Mouse (Mus musculus): ENCODE data around the gene Thap12.
A peak's percentile ranks its signal among the peaks of the same experiment; 100 is the strongest.

Gene Thap12

DNA sequence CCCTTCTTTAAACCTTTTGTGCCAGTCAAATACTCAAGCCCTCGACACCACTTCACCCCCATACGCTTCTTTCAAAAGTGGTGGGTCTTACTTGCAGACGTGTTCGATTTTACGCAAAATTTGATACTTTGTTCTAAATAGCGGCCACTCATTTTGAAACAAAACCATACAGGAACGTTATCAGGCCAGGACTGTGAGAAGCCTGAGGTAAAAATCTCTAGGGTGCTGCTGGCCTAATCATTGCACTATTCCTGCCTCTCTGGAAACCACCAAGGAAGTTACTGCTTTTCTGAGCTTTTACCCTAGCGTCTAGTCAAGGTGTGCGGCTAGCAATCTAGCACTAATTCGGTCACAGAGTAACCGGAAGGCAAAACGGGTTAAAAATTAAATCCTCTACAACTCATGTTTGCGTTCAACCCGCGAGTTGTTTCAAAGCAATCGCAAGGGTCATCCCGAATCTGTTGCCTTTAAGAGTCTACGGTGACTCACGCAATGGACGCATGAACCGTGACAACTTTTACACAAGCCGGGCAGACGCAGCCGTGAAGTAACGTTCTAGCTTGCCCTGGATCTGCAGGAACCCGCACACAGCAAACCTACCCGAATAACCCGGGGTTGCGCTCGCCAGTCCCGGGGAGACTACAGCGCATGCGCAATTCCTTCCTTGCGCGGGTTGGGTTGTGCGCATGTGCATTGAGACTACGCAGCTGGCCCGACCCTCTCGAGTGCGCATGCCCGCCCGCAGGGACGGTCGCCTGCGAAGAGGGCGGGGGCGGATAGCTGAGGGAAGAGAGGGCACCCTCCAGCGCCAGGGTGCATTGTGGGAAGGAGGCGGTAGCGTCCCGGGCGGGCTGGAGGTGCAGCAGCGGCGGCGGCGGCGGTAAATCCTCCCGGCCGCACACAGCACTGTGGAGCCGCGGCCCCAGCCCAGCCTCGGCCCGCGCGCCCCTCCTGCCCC is at the start of gene Thap12:
Gene Thap12, plus strand, starts transcription at position 821 of the 958 bp plus-strand sequence.
- peak; percentile 99 for DNase-seq (ENCODE audit: low read depth)

DNA sequence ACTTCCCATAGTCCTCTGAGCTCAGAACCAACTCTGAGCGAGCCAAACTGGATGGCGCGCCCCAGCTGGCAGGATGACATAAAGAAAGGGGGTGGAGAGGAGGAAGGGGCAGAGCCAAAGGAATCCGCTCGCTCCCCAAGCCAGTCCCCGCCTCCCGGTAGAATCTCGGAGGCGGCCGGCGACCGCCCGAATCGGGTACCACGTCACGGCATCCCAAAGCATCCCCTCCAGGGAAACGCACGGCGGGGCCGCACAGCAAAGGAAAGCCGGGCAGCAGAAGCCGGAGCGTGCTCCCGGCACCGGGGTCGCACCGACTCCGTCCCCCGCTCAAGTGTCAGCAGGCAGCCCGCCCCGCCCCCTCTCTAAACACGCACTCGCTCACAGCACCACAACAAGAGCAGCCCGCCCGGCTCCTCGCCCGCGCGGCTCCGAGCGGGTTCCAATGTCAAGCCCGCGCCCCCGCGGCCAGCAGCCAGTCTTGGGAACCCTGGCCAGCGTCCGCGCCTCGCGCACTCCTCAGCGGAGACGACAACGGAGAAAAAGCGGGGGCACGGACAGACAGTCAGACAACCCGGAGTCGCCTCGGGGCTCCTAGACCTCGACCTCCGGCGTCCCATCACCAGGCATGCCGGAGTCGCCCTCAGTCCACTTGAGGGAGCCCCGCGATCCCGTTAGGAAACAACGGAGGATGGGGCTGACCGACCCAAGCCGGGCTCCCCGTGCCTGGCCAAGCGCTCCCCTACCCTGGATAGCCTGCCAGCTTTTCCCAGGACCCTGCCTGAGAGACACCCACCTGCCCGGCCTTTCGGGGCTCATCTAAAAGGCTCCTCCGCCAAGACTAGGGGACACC is 47.0 kb upstream of the Thap12 start:
- peak; percentile 82 for DNase-seq (ENCODE audit: low read depth)

DNA sequence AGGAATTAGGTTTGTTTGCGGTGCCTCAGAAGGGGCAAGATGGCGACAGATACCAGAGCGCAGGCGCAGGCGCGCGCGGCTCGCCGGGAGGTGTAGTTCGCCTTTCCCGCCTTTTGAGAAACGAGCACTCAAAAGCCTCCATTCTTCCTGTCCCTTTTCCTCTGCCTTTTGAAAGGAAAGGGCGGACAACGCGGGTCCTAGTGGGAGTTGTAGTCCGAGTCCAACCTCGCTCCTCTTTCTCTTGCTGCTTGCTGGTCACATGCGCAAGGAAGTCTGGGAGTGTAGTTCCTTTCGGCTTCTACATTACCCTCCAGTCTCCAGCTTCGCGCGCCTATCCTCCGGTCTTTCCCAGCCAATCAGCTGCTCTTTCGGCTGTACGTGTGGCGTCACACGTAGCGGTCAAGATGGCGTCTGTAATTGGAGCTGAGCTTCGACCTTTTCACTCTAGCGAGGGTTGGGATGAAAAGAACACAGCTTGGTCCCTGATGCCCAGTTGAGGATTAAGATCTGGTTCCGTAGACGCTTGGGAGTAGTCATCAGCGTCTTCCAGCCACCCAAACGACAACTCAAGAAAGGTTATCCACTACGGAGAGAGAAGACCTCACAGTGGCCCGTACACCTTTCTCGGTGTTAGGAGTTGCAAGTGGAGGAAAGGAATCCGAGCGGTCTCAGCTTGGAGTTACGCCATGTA is 46.2 kb upstream of the Thap12 start, which contains the start of gene Emsy:
Gene Emsy, minus strand, starts transcription at position 253 of the 691 bp plus-strand sequence.
- peak; percentile 96 for DNase-seq (ENCODE audit: low read depth)

DNA sequence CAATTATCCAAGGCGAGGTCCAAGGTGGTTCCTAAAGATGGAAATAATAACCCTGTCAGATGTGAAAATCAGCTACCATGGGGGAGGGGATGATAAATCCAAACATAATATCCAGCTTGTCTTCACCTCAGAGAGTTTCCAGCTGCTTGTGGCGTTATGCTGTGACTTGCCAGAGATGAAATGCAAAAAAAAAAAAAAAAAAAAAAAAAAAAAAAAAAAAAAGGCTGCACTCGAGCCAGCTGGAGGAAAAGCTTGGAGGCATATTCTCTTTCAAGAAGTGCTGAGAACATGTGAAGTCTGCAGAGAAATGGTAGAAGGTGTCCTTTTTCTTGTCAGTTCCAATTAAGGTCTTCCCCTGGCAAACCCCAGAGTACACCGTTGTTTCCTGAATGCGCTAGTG is 37.7 kb upstream of the Thap12 start:
- DNase-seq (ENCODE audit: low read depth) = no peak

DNA sequence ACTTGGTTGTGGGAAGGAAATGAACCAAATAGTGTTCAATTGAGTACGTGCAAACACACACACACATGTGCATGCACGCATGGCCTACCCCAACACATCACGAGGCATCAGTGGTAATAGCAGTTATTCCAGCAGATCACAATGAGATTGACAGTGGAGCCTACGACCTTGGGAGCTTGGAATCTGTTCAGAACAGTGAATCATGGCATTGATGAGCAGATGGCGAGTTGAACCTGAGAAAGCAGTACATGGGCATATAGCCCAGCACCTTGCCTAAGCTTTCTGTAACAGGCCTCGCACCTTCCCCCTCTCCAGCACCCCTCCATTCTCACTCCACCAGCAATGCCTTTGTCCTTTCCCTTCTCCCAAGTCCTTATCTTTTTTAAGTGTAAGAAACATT is 37.2 kb upstream of the Thap12 start:
- DNase-seq (ENCODE audit: low read depth) = no peak

DNA sequence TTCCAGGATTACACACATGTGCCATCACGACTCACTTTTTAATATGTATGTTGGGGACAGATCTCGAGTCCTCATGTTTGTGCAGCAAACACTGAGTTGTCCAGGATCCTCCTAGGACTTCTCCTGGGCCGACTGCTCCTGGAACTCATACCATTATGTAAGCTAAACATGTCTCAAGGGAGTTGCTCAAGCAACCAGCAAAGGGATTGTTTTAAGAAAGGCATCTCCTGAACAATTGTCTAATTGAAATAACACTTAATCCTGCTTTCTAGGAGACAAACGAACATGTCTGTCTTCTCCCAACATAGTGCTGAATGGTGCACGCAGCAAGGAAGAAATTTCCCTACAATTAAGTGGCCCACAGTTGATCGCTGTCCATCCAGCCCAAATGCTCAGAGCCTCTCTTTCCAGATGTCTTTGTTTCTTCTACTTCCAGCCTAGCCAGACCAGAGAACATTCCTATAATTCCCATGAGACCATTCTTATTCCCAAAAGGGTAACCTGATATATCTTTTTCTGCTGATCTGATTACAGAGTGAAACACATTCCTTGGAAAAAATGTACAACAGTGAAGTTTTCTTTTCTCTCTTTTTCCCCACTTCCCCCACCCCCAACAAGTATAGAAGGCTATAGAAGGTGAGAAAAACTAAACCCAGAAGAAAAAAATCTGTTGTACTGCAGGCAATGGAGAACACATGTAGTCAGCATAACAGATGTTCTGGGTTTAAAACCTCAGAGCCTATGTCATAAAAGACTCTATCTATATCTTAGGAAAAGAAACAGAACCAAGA is 34.8 kb upstream of the Thap12 start:
- DNase-seq (ENCODE audit: low read depth) = no peak

DNA sequence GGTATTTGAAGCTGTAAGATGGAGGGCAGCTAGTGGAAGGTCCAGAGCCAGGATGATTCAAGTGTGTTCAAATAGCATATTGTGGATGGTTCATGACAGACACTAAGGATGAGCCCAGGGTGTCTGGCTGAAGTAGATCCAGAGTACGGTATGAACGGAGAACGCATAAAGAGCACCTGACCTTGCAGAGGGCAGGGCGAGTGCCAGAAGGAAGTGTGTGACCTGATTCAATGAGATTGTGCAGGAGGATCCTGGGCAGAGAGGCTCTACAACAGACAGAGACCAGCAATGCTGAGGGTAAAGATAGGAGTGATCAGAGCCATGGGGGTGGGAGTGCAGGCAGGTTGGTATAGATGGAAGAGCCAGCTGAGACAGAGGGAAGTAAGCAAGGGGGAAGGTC is 32.1 kb upstream of the Thap12 start:
- DNase-seq (ENCODE audit: low read depth) = no peak

DNA sequence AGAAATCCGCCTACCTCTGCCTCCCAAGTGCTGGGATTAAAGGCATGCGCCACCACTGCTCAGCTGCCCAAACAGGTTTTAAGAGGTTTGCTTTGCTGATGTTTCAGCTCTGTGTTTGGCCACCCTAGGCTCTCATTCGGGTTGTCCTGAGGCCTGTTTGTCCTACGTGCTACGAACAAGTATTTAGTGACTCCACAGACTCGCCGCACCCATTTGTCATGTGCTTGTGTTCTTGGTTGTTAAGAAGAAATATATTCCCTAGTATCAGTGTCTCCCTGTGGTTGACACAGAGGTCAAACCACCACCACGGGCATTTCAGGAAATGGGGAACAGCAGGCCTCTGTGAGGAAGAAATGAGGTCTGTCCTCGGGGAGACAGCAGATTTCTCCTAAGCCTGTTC is 31.5 kb upstream of the Thap12 start:
- DNase-seq (ENCODE audit: low read depth) = no peak

DNA sequence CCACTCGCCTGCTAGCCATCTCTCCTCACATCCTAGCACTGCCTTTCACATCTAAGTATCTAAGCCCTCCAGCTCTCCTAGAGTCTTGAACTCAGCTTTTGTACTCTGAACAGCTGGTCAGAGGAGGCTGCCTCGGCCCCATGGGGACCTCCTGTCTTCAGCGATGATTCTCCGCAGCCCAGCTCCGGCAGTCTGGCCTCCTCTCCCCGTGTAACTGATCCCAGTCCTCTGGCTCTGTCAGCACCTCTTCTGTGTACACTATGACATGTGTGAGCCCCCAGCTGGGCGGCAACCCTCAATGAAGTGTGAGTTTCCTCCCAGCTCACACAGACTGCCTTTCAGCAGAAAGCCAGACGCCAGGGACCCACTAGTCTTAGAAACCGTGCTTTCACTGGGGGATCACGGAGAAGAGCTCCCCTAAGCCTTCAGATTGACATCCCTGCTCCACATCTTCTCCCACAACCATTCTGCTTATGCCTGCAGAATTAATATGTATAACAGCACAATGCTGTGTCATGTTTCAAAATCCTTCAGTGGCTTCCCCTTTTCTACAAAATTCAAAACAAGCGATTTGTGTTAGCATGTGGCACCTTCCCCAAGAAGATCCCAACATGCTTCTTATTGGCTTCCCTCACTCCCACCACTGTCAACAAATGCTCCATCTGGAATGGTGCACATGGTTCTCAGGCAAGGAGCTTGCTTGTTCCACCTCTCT is 30.5 kb upstream of the Thap12 start:
- DNase-seq (ENCODE audit: low read depth) = no peak

DNA sequence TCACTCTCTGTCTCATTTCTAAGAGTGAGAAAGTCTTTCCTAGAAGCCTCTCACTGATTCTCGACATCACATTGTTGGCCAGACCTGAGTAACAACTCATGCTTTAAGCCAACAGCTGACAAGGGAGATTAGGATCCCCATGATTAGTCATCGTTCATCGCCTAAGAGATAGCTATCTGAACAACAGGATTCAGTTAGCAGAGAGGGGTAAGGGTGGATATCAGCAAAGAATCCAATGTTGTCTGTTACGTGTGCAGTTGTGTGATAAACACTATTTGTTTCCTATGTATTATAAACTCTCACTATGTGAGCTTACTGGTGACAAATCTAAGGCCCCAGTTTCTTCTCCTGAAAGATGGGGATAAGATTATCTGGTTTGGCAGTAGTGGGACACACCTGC is 28.6 kb upstream of the Thap12 start:
- DNase-seq (ENCODE audit: low read depth) = no peak

DNA sequence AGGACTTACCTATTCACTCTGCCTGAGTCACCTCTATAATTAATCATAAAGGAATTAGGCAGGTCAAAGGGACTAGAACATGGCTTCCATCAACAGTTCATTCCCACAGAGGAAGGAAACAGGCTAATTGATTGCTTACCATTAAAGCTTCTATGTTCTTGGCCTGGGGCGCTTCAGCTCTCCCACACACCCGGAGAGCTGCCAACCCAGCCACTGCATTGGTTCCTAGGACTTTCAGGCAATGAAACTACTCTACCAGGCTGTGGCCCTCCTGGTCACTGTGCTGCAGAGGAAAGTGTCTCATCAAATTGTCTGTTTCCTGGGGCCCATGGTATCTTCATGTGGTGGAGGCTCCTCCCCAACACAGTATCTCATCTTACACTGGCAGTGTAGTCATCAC is 25.4 kb upstream of the Thap12 start:
- DNase-seq (ENCODE audit: low read depth) = no peak

DNA sequence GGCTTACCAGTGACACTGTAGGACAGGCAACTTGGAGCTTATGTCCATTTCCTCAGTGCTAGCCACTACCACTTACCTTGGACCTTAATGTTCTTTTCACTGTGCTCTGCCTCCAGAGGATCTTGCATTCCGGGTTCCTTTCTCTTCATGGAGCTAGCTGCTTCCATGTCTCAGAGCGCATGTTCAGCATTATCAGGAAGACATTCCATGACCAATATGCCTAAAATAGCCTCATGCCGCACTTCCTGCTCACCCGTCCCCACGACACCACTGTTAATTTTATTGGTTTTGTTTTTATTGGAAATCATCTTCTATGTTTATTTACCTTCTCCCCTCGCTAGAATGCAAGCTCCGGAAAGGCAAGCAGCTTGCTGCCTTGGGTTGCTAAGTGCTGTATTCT is 24.5 kb upstream of the Thap12 start:
- no peak for DNase-seq (ENCODE audit: low read depth)

DNA sequence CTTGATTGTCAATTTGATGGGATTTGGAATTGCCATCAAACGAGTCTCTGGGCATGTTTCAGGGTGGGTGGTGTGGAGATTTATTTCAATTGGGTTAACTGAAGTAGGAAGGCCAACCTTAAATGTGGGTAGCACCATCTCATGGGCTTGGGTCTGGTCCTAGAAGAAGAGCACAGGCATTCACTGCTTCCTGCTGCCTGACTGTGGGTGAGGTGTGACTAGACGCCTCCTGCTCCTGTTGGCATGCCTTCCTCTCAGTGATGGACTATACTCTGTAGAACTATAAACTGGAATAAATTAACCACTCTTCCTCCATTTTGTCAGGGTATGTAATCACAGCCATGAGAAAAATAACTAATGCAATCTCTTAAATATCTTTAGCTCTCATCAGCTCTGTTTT is 22.2 kb upstream of the Thap12 start:
- DNase-seq (ENCODE audit: low read depth) = no peak

DNA sequence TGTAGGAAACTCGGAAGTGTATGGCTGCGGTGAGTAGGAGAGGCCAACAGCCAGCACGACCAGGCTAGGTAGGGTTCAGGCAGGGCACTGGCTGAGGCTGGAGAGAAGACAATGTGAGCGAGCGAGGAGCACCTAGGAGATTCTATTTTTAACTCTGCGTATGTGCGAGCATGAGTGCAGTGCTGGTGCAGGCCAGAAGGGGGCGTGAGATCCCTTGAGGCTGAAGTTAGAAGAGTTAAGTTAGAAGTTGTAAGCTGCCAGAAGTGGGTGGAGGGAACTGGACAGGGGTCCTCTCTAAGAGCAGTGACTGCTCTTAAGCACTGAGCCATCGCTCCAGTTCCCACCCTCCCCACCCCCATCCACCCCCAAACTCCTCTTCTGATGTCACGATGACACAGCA is 20.1 kb upstream of the Thap12 start:
- no peak for DNase-seq (ENCODE audit: low read depth)

DNA sequence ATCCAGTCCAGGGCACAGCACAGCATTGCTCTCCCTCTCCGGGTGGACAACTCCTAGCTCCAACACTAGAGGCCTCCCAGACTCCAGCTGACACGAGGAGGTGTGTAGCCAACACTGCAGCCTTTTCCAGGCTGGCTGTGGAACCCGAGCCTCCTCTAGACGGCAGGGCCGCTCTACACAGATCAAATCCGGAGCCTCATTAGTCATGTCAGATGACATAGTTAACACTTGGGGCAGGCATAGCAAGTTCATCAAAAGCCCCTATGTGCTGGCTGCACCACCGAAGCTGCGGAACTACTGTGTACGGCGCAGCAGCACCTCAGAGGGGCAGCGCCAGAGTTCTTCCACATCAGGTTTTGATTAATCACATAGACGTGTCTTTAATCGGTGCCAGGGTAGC is 17.0 kb upstream of the Thap12 start:
- no peak for DNase-seq (ENCODE audit: low read depth)

DNA sequence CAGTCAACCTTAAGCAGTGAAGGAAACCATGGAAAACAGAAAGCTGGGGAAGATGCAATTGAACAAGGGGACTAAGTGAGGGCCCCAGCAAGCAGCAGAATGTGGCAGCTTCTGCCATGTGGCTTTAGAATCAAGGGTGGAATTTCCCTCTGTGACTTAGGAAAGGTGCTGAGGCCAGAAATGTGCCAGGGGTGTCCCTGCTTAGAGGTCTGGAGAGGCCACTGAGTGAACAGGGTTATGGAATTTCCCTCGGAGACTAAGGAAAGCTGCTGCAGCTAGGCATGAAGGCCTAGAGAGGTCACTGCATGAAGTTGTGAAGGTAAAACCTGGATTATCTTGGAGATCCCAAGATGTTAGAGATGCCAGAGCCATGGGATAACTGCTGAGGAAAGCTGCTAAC is 12.8 kb upstream of the Thap12 start:
- no peak for DNase-seq (ENCODE audit: low read depth)

DNA sequence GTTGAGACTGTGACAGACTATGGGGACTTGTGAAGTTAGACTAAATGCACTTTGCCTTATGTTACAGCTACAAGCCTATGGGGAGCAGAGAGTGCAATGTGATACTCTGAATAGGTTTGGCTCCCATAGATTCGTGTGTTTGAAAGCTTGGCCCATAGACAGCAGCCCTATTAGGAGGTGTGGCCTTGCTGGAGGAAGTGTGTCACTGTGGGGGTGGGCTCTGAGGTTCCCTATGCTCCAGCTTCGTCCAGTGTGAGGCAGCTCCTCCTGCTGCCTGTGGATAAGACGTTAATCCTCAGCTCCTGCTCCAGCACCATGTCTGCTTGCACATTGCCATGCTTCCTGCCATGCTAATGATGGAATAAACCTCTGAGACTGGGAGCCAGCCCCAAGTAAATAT is 12.1 kb upstream of the Thap12 start:
- DNase-seq (ENCODE audit: low read depth) = no peak

DNA sequence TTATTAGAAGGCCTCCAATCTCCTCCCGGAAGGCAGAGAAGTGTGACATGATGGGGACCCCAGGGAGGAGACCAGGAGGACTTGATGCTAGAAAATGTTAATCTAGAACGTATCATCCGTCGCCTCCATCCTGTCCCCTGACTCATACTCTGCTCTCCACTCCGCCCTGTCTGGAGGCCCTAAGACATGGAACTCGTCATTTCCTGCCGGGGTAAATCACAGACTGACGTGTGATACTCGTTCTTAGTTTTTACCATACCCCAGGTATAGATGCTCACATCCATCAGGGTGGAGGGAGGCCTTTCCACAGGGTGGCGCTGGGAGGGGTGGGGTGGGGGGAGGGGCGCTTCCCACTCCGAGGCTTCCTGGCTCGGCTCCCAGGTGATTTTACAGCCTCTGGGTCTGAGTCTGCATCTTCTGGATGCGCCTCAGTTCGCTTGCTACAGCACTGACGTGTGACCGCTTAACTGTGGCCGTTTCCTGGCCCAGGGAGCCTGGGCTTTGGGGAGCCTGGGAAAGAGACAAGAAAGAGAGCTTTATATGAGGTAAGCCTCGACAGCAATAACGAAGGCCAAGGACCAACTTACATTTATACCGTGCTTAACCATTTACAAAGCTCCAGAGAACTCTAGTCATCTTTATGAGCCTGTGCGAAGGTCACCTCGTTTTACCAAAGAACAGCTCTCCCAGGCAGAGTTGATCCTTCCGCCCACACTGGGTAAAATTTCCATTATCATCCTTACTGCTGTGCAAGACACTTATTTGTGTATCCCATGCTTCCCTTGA is 9.9 kb upstream of the Thap12 start:
- DNase-seq (ENCODE audit: low read depth) = peak; percentile 88

DNA sequence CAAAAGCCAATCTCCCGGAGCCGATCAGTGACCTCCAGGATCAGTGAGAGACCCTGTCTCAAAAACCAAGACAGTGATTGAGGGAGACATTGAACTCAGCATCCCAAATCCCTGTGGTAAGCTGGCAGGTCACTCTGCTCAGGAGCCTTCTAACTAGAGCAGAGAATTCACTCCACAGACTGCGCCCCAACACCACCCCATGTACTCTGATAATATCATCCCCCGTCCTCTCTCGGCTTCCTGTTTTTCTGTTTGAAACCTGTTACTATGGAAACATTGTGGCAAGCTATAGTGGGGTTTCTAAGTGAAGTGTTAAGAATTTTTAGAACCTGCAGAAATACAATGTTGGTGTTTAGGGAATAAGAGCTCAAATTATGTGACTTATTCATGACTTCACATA is 8.9 kb upstream of the Thap12 start:
- DNase-seq (ENCODE audit: low read depth) = peak; percentile 90

DNA sequence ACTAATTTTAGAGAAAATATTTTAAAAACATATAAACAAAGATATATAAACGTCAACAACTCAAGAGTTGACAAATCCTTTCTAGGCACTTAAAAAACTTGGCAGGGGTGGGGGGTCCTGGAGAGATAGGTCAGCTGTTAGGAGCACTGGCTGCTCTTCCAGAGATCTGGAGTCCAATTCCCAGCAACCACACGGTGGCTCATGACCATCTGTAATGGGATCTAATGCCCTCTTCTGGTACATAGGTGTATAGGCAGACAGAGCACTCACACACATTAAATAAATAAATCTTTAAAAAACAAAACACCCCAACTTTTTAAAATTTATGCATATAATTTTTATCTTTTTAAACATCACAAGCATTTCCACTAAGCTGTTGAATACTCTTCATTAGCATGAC is 5.4 kb upstream of the Thap12 start:
- DNase-seq (ENCODE audit: low read depth) = peak; percentile 51

Data from naive thymus-derived CD4-positive, alpha-beta T cell, adult 2 months (primary cell).